Mouse (Mus musculus) cerebellum, adult 18-20 months (tissue): ENCODE data around the gene Ifnk.

ENCODE experiments used
- DNase-seq, 2 experiments: peaks; one replicate each; pipeline ENCODE4 v3.0.0; 2021

Ifnk gene

GRCm38 (mm10) chr4:35151756-35152155 is at the start of gene Ifnk:
Gene Ifnk, plus strand, starts transcription at chr4:35152056.
- no peak for DNase-seq

DNA sequence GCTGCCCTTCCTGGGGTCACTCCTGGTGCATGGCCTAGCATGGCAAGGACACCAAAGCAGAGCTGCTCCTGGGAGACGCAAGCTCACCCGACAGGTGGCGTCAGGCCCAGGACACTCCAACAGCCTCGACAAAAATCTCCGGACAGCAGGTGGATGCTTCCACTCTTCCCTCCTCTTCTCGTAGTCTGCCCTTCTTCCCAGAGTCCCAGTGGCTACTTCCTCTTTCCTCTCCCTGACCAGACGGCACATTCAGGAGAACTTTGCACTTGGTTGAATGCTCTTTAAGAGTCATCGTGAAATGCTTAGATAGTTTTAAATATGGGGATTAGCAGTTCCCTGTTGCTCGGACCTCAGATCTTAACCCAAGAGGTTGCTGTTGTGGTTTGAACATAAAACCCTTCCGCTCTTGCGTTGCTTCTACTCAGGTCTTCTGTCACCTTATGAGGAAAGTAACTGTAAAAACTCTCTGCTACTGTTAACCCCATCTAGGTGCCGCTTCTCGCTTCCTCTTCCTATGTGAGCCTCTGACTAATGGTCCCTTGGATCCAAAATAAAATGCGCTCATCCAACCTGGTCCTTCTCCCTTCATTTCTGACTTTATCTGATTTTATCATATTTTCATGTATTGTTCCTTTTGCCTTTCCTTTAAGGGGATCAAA is 46.6 kb upstream of the Ifnk start:
- DNase-seq, result no peak

- no peak for DNase-seq
Observed at GRCm38 (mm10) chr4:35112452-35112851, 39.4 kb upstream of the Ifnk start.

GRCm38 (mm10) chr4:35113516-35114248 is 38.2 kb upstream of the Ifnk start:
- DNase-seq, result no peak

- DNase-seq, result no peak
Observed at GRCm38 (mm10) chr4:35114950-35115349, 36.9 kb upstream of the Ifnk start.

DNA sequence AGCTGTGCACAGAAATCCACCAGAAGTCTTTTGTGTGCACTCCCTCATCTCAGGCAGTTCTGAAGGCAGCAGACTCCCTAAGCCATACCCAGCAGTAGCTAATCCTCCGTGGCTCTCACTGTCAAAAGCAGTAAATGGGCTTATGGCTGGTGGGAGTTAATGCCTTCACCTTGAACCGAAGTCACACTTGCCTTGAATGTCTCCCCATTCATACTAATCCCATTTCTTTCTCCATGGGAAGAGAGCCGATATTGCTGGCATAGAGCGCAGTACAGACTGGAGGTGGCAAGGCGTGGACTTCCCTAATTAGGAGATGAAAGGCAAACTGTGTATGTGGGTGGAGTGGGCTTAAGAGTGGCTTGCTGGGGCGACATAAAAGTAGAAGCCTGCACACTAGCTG is 35.9 kb upstream of the Ifnk start:
- DNase-seq, result no peak

GRCm38 (mm10) chr4:35117144-35117543 is 34.7 kb upstream of the Ifnk start:
- DNase-seq, result no peak

GRCm38 (mm10) chr4:35118851-35119250 is 33.0 kb upstream of the Ifnk start:
- no peak for DNase-seq

- no peak for DNase-seq
Observed at GRCm38 (mm10) chr4:35120159-35120558, 31.7 kb upstream of the Ifnk start.

DNA sequence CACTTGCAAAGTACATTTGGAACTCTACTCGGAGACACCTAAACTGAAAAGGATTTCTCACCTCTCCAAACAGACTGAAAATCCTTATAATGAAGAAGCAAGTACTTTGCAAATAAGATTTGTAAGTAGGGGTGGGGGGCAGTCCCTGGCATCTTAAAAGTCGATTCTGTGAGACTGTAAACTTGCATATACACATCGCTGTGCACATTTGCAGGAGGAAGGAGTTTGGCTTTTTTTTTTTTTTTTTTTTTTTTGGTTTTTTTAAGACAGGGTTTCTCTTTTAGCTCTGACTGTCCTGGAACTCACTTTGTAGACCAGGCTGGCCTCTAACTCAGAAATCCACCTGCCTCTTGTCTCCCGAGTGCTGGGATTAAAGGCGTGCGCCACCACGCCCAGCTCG is 31.3 kb upstream of the Ifnk start:
- no peak for DNase-seq

DNA sequence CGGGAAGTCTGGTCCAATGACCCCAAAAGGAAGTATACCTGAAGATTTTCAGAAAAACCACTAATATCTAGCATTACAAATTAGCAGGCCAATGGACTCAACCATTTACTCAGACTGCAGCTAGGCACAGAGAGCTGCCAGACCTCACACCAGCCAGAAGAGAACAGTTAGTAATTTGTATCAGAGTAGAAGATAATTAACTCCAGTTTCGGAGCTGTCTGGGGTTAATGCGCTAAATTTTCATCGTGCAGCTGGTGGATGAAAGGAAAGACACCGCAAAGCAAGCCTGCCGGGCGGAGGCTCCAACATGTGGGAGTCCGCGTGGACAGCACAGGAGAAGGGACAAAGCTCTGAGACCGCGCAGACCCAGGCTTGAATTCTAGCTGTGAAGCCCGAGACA is 30.8 kb upstream of the Ifnk start:
- no peak for DNase-seq

- DNase-seq, result no peak
Observed at GRCm38 (mm10) chr4:35123087-35123486, 28.8 kb upstream of the Ifnk start.

DNA sequence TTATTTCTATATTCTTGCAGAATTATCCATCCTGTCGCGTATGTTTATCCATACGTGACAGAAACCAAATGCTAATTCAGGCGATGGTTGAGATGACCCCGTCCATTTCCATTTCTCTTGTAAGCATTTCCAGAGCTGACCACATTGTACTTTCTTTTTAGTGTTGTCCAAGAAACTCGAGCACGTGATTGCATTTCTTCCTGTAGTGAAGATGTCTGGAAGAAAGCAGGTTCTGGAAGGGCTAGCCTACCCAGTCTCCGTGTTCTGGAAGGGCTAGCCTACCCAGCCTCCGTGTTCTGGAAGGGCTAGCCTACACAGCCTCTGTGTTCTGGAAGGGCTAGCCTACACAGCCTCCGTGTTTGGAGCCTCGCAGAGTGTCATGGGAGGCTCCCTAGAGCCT is 27.8 kb upstream of the Ifnk start:
- DNase-seq, result no peak

- no peak for DNase-seq
Observed at GRCm38 (mm10) chr4:35125299-35125777, 26.5 kb upstream of the Ifnk start.

GRCm38 (mm10) chr4:35126776-35127175 is 25.1 kb upstream of the Ifnk start:
- DNase-seq, result no peak

DNA sequence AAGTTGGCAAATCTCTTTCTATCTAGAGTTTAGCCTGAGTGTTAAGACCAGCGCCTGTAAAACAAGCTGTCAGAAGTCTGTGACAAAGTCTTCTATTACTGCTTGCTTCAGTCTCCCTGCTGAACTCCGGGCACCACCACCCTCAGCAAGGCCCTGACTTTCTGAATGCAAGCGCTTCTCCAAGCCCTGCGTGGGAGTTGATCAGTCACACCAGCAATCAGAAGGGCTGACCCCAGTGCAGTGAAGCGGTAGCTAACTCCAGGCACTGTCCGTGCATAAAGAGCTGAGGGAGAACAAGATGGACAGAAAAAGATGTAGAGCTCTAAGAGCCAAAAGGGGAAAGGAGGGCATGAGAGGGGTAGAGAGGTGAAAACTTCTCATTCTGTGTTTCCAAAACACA is 24.1 kb upstream of the Ifnk start:
- no peak for DNase-seq

GRCm38 (mm10) chr4:35130411-35130948 is 21.4 kb upstream of the Ifnk start:
- DNase-seq, result no peak

DNA sequence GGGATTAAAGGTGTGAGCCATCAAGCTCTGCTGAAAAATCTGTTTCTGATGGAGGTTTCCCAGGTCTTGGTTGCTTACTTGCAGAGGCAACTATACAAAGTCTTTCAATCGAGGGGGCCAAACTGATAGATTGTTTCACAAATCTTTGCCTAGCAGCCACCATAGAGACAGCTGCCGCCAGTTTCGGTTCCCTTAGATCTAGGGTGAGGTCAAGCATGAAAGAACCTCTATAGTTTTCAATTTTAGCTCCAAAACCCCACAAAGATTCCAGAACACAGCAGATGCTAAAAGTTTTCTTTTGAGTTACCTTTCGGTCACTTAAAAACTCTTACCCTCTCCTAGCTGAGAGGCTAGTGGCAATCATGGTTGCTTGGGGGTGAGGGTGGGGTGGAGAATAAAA is 20.3 kb upstream of the Ifnk start:
- DNase-seq, result no peak

DNA sequence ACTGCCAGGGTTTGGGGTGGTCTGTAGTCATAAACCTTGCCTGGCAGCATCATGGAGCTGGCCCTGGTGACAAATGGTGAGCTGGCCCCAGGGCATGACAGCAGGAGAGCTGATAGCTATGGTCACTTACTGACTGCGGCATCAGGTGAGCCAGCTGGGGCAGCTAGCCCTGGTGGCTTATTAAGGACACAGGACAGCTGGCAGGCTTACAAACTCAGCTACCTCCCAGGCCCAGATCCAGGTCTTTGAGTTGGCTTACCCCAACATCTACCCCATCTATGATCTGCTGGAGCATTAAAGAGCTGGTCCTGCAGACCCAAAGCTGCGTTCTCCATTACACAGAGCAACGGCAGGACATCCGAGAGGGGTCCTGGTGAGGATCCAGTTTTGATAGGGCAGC is 18.4 kb upstream of the Ifnk start:
- DNase-seq, result no peak

DNA sequence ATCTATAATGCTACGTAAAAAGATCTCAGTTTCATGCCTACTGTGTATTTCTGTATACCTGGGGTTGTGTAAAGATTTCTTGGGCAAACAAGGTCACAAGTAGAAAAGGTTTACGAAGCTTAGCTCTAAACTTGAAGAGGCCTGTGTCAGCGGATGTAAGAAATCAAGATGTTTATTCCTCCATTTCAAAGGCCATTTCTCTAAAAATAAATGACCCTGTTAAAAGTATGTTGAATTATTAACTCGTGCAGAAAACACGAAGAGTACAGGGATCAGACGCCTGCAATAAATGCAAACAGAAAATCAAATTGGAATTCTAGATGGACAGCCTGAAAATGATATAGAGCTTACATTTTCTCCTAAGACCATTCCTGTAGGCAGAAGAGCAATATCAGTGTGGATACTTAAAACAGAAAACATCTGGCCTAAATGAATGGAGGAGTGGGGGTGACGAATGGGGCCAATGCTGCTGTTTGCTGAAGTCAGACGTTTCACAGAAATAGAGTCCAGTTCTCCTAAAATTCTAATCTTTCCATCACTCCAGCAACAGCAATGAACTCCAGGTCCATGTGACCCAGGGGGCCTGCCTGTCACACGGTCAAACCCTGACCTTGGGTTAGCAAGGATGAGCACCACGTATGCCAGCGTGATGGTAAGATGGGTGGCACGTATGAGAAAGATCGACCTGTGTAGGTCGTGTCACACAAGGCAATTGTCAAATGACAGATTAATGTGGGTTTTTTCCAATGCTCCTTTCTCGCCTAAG is 16.8 kb upstream of the Ifnk start:
- no peak for DNase-seq

- DNase-seq, result no peak
Observed at GRCm38 (mm10) chr4:35135806-35136205, 16.1 kb upstream of the Ifnk start.

GRCm38 (mm10) chr4:35136996-35137395 is 14.9 kb upstream of the Ifnk start:
- no peak for DNase-seq

DNA sequence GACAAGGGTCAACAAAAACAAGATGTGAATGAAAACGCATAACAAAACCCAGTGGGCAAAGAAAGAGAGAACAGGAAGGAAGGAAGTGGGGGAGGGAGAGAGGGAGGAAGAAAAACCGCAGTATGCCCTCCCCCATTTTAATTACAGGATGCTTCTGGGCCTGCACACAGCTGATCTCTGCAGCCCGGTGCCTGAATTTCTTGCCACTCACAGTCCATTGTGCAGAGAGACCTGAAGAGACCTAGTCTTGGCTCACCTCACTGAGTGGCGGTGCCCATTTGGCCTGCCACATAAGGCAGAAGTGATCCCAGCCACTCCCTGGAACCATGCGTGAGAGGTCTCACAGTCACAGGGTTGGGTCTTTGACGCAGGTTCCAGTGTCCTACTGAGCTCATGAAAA is 13.8 kb upstream of the Ifnk start:
- no peak for DNase-seq

GRCm38 (mm10) chr4:35140317-35140716 is 11.5 kb upstream of the Ifnk start:
- DNase-seq, result no peak
